Mouse (Mus musculus) C2C12 (cell line): ENCODE results near the gene Ugt1a10.
"Not testable (repeated sequence)": the region's sequence is repeated elsewhere in the genome, so short reads cannot be mapped to it uniquely, and the experiment has no call there.

ENCODE experiments used
- CTCF ChIP-seq: IDR thresholded peaks from one replicate; pipeline ENCODE4 v1.5.1; 2011; ENCODE audit not compliant: control insufficient read depth, insufficient read depth, insufficient read length
- USF1 ChIP-seq: IDR thresholded peaks from one replicate; pipeline ENCODE4 v1.6.1; 2011; ENCODE audit warnings: low read depth, mild to moderate bottlenecking, control low read depth, moderate library complexity

DNA sequence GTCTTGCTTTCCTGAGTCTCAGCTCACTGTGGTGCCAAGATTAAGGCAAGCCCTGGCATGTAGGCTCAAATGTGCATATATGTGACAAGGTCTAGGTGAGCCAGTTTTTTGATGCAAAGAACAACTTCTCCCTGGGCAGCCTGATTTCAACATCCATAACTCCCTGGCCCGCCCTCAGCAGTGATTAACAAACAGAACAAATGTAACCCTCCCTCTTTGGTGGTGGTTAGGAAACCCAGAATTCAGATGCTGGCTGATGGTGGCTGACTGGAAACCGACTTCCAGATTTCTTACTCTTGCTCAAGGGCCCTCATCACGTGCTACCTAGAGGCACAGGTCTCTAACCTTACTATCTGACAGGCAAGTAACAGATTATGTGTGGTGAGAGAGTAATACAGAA is 47.8 kb downstream of the Ugt1a10 start, which contains the start of gene Ugt1a6b:
- TF ChIP-seq CTCF, USF1: not testable (repeated sequence)
